Mouse (Mus musculus) CH12.LX (cell line): ENCODE measurements around the gene Tnfrsf21. TPM values are rescaled to one million over a fixed set of nuclear protein-coding genes. Genes with fewer than 3 reads are reported as not detected.

Experiments used
- DNase-seq: peaks from one replicate; pipeline ENCODE4 v3.0.0-alpha.2; 2013; ENCODE audit errors: extremely low read depth
- H3K27ac ChIP-seq: 2 replicates; pipeline ENCODE4 v1.5.1; 2012; ENCODE audit warnings: low read depth, mild to moderate bottlenecking, control low read depth, moderate library complexity; ENCODE audit not compliant: insufficient read depth
- H3K27me3 ChIP-seq: replicated peaks from 2 replicates; pipeline ENCODE3; 2012; ENCODE audit warnings: inconsistent platforms
- H3K36me3 ChIP-seq, 2 experiments: replicated peaks in 1 of 2; 2 replicates each; pipeline versions ENCODE3 to v1.6.1; 2012; ENCODE audit warnings: inconsistent platforms in 1 of 2, low read length in 1 of 2, mild to moderate bottlenecking in 1 of 2, mixed read lengths in 1 of 2, moderate library complexity in 1 of 2; ENCODE audit not compliant: control insufficient read depth in 1 of 2, insufficient read depth in 1 of 2
- H3K4me1 ChIP-seq, 2 experiments: 2 replicates each; pipeline ENCODE4 v1.6.1; 2012; ENCODE audit warnings: inconsistent platforms in 1 of 2, moderate library complexity in 1 of 2; ENCODE audit not compliant: insufficient read depth in 2 of 2, control insufficient read depth in 1 of 2
- H3K4me2 ChIP-seq: 2 replicates; pipeline ENCODE4 v1.6.1; 2012; ENCODE audit warnings: low read depth, mild to moderate bottlenecking, control low read depth; ENCODE audit not compliant: poor library complexity, insufficient read depth, severe bottlenecking
- H3K4me3 ChIP-seq, 3 experiments: fragments of 150-350 bp in 1 of 3; sonication (generic) in 1 of 3; replicated peaks in 1 of 3; 2 replicates each; pipeline versions ENCODE3 to v1.5.1; 2011 to 2012; ENCODE audit warnings: low read depth in 2 of 3, low read length in 2 of 3, mild to moderate bottlenecking in 2 of 3, moderate library complexity in 2 of 3, control low read depth in 1 of 3, improper control_type of control experiment in 1 of 3, inconsistent platforms in 1 of 3, mixed read lengths in 1 of 3; ENCODE audit not compliant: poor library complexity in 1 of 3
- H3K79me2 ChIP-seq: replicated peaks from 2 replicates; pipeline ENCODE4 v1.6.1; 2012; ENCODE audit warnings: mild to moderate bottlenecking, moderate library complexity; ENCODE audit not compliant: control insufficient read depth, poor library complexity, insufficient read depth, severe bottlenecking; ENCODE audit errors: extremely low read depth
- H3K9ac ChIP-seq: 2 replicates; pipeline ENCODE4 v1.6.1; 2012; ENCODE audit warnings: low read depth, mild to moderate bottlenecking, control low read depth, moderate library complexity; ENCODE audit not compliant: insufficient read depth
- H3K9me3 ChIP-seq: replicated peaks from 2 replicates; pipeline ENCODE3; 2012; ENCODE audit warnings: low read length, inconsistent platforms, mixed read lengths
- BHLHE40 ChIP-seq: IDR thresholded peaks from 2 replicates; pipeline ENCODE4 v1.6.1; 2011; ENCODE audit warnings: mild to moderate bottlenecking, low read depth, low read length, improper control_type of control experiment
- CHD1 ChIP-seq: IDR thresholded peaks from 2 replicates; pipeline ENCODE4 v1.6.1; 2012; ENCODE audit warnings: low read depth, low read length, improper control_type of control experiment, inconsistent platforms
- EP300 ChIP-seq: IDR thresholded peaks from 2 replicates; pipeline ENCODE4 v1.6.1; 2011; ENCODE audit warnings: low read length, improper control_type of control experiment
- ETS1 ChIP-seq: conservative IDR thresholded peaks from 2 replicates; pipeline ENCODE4 v1.6.1; 2012; ENCODE audit warnings: low read depth, mild to moderate bottlenecking, inconsistent platforms, low read length, improper control_type of control experiment, moderate library complexity
- IRF4 ChIP-seq: IDR thresholded peaks from 2 replicates; pipeline ENCODE4 v1.6.1; 2014; ENCODE audit warnings: low read depth, mild to moderate bottlenecking, inconsistent platforms, low read length, improper control_type of control experiment
- JUN ChIP-seq: IDR thresholded peaks from 2 replicates; pipeline ENCODE4 v1.6.1; 2011; ENCODE audit warnings: low read depth, mild to moderate bottlenecking, low read length, improper control_type of control experiment, moderate library complexity; ENCODE audit not compliant: insufficient read depth
- JUND ChIP-seq: conservative IDR thresholded peaks from 2 replicates; pipeline ENCODE4 v1.6.1; 2011; ENCODE audit warnings: low read depth, low read length, improper control_type of control experiment
- MAFK ChIP-seq: IDR thresholded peaks from 2 replicates; pipeline ENCODE4 v1.6.1; 2011; ENCODE audit warnings: low read length, improper control_type of control experiment; ENCODE audit not compliant: insufficient replicate concordance
- MXI1 ChIP-seq: IDR thresholded peaks from 2 replicates; pipeline ENCODE4 v1.6.1; 2011; ENCODE audit warnings: mild to moderate bottlenecking, low read depth, low read length, improper control_type of control experiment
- MYC ChIP-seq: IDR thresholded peaks from 2 replicates; pipeline ENCODE4 v1.6.1; 2011; ENCODE audit warnings: low read depth, mild to moderate bottlenecking, improper control_type of control experiment, low read length
- NELFE ChIP-seq: IDR thresholded peaks from 2 replicates; pipeline ENCODE4 v1.6.1; 2011; ENCODE audit warnings: low read depth, low read length, improper control_type of control experiment
- NRF1 ChIP-seq: IDR thresholded peaks from 2 replicates; pipeline ENCODE4 v1.6.1; 2014; ENCODE audit warnings: low read depth, mild to moderate bottlenecking, inconsistent platforms, low read length, improper control_type of control experiment, moderate library complexity
- POLR2A ChIP-seq: IDR thresholded peaks from 2 replicates; pipeline ENCODE4 v1.6.1; 2011; ENCODE audit warnings: low read depth, mild to moderate bottlenecking, improper control_type of control experiment, low read length
- POLR2AphosphoS2 ChIP-seq: IDR thresholded peaks from 2 replicates; pipeline ENCODE4 v1.6.1; 2011; ENCODE audit warnings: low read depth, low read length, improper control_type of control experiment
- RAD21 ChIP-seq: IDR thresholded peaks from 2 replicates; pipeline ENCODE4 v1.6.1; 2011; ENCODE audit warnings: low read depth, mild to moderate bottlenecking, low read length, improper control_type of control experiment, moderate library complexity
- RCOR1 ChIP-seq: conservative IDR thresholded peaks from 2 replicates; pipeline ENCODE4 v1.6.1; 2012; ENCODE audit warnings: low read depth, mild to moderate bottlenecking, inconsistent platforms, low read length, improper control_type of control experiment
- SIN3A ChIP-seq: IDR thresholded peaks from 2 replicates; pipeline ENCODE4 v1.6.1; 2012; ENCODE audit warnings: low read length, improper control_type of control experiment, inconsistent platforms
- TBP ChIP-seq: conservative IDR thresholded peaks from 2 replicates; pipeline ENCODE4 v1.6.1; 2011; ENCODE audit warnings: low read depth, low read length, improper control_type of control experiment
- UBTF ChIP-seq: IDR thresholded peaks from 2 replicates; pipeline ENCODE4 v1.6.1; 2012; ENCODE audit warnings: low read depth, mild to moderate bottlenecking, inconsistent platforms, low read length, improper control_type of control experiment, moderate library complexity
- USF1 ChIP-seq: IDR thresholded peaks from 2 replicates; pipeline ENCODE4 v1.6.1; 2014; ENCODE audit warnings: low read depth, mild to moderate bottlenecking, inconsistent platforms, low read length, improper control_type of control experiment
- USF2 ChIP-seq: conservative IDR thresholded peaks from 2 replicates; pipeline ENCODE4 v1.6.1; 2011; ENCODE audit warnings: low read depth, low read length, improper control_type of control experiment
- ZC3H11A ChIP-seq: IDR thresholded peaks from 2 replicates; pipeline ENCODE4 v1.6.1; 2012; ENCODE audit warnings: low read depth, mild to moderate bottlenecking, inconsistent platforms, low read length, improper control_type of control experiment
- ZKSCAN1 ChIP-seq: IDR thresholded peaks from 2 replicates; pipeline ENCODE4 v1.6.1; 2012; ENCODE audit warnings: low read depth, inconsistent platforms, low read length, improper control_type of control experiment, borderline replicate concordance
- ZMIZ1 ChIP-seq: IDR thresholded peaks from 2 replicates; pipeline ENCODE4 v1.6.1; 2012; ENCODE audit warnings: low read depth, mild to moderate bottlenecking, inconsistent platforms, low read length, improper control_type of control experiment
- dilution Hi-C: fragments of 300-500 bp; cut with MboI; formaldehyde crosslinking; loops from 2 replicates; pipeline ENCODE4 v1.14.3; 2020; ENCODE audit warnings: low sequenced_read_pairs; ENCODE audit not compliant: extremely low pct_unique_long_range_greater_than_20kb, extremely low pct_ligation_motif_present
- in situ Hi-C: fragments of 300-500 bp; cut with MboI; formaldehyde crosslinking; loops from 3 replicates; pipeline ENCODE4 v1.14.3; 2019; ENCODE audit warnings: low sequenced_read_pairs, low pct_ligation_motif_present, low pct_unique_long_range_greater_than_20kb, mixed read lengths
- polyA plus RNA-seq: library from polyadenylated mRNA; unstranded; fragments of >175 nt; gene quantifications from 2 replicates; pipeline ENCODE4 v1.2.1, GENCODE M21; 2012; ENCODE audit warnings: low read depth; ENCODE audit not compliant: insufficient read length
- total RNA-seq, 2 experiments: library from RNA; depleted of rRNA; stranded (reverse); fragments of 300-350 nt in 1 of 2; fragments of >200 nt in 1 of 2; gene quantifications; 2 replicates each; pipeline ENCODE4 v1.2.3; 2012 to 2014

Tnfrsf21 gene
- total and polyA plus RNA-seq, 3 experiments = 0.10 TPM; not detected in 2

GRCm38 (mm10) chr17:43132477-43132876 lies 116.1 kb downstream of the Tnfrsf21 start:
- no peak overlapping the region for H3K4me2 ChIP-seq
- H3K9ac ChIP-seq = no peak overlapping the region
- TF ChIP-seq UBTF (no peak), NRF1 (no peak), POLR2A (no peak), BHLHE40 (no peak), RCOR1 (no peak), MXI1 (no peak), MAFK (no peak), MYC (no peak), SIN3A (no peak), JUN (no peak), POLR2AphosphoS2 (no peak), ETS1 (no peak), USF2 (no peak), USF1 (no peak), ZKSCAN1 (no peak), RAD21 (no peak)

DNA sequence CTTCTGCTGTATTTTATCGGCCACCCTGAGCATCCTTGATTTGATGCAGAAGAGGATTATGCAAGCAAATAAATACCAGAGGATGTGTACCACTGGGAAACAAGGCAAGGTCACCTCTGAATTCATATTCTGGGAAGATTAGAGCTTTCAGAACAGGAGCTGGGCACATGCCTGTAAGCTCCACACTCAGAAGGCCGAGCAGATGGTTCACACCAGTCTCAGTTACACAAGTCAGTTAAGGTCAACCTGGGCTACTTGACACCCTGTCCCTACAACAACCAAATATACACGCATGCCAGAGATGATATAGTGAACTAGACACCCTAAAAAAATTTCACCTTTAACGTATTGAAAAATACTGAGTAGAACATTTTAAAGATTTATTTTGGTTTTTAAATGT lies 116.8 kb downstream of the Tnfrsf21 start:
- Histone ChIP-seq H3K27ac (no peak overlapping the region), H3K4me2 (no peak overlapping the region), H3K79me2 (no peaks in the 10 kb centered on the region), H3K9ac (no peak overlapping the region), H3K27me3 (no peaks in the 10 kb centered on the region), H3K36me3 (no peaks in the 10 kb centered on the region), H3K9me3 (peaks cover 36% of the 10 kb centered on the region), H3K4me1 (peaks cover 0 to 4% of the 10 kb centered on the region in 2 experiments; a peak in 1 of 4 replicates), H3K4me3 (no peak overlapping the region)
- no peak for DNase-seq
- in situ Hi-C loops (no loop called here), dilution Hi-C loops (no loop called here)
- TF ChIP-seq ZC3H11A (no peak), JUN (no peak), RAD21 (no peak), JUND (no peak), POLR2AphosphoS2 (no peak), CHD1 (no peak), IRF4 (no peak), TBP (no peak), ZMIZ1 (no peak), EP300 (no peak), NELFE (no peak), RCOR1 (no peak), UBTF (no peak), BHLHE40 (no peak)

More at GRCm38 (mm10) chr17:43132477-43132876, 116.1 kb downstream of the Tnfrsf21 start:
- Histone ChIP-seq H3K9me3 (peaks cover 32% of the 10 kb centered on the region), H3K4me1 (no peaks in the 10 kb centered on the region), H3K27ac (no peak overlapping the region), H3K36me3 (no peaks in the 10 kb centered on the region), H3K27me3 (no peaks in the 10 kb centered on the region), H3K79me2 (no peaks in the 10 kb centered on the region), H3K4me3 (no peak overlapping the region)
- no peak for DNase-seq
- in situ Hi-C loops = no loop called here
- dilution Hi-C loops = no loop called here
